ENCODE assay signal across 7 mouse cellular contexts in genomic region chrX:103482097-103482451, GRCm38 (mm10).
A peak's percentile ranks its signal among the peaks of the same experiment; 100 is the strongest.
DNase-seq lines count a peak whose midpoint lies in the region; ATAC-seq and TF ChIP-seq lines count a peak whose summit lies in the region.

No protein-coding gene starts in this region.

- 0 out of 2 replicates have a peak overlapping the region, but pooled peaks have one; percentile 33 for H3K4me2 ChIP-seq in lung, embryonic 16.5 days (ENCODE audit: low read depth, low read length)
- H3K4me2 ChIP-seq in forebrain, postnatal 0 days (ENCODE audit: low read depth), result no peak overlapping the region
- H3K4me2 ChIP-seq in limb, embryonic 15.5 days, result no peak overlapping the region
- H3K4me2 ChIP-seq in neural tube, embryonic 15.5 days, result peak overlapping the region; percentile 46

- 65% methylated on average over 24 of the region's 24 CpGs for WGBS in lung, embryonic 16.5 days
- WGBS in forebrain, postnatal 0 days, result 70% methylated on average over 24 of the region's 24 CpGs
- 73% methylated on average over 24 of the region's 24 CpGs for WGBS in limb, embryonic 15.5 days
- 64% methylated on average over 24 of the region's 24 CpGs for WGBS in neural tube, embryonic 15.5 days

- ATAC-seq in lung, embryonic 16.5 days (ENCODE audit: low read depth), result no peak
- peak; percentile 30; the same call in 1 of the 2 replicates for ATAC-seq in forebrain, postnatal 0 days
- ATAC-seq in limb, embryonic 15.5 days (ENCODE audit: insufficient number of reproducible peaks, low FRiP score, low TSS enrichment, low read depth), result no peak
- ATAC-seq in neural tube, embryonic 15.5 days (ENCODE audit: low FRiP score), result peak; percentile 43; the same call in 1 of the 2 replicates

- peaks cover 2% of the 10 kb centered on the region for H3K36me3 ChIP-seq in lung, embryonic 16.5 days (ENCODE audit: control insufficient read depth, insufficient read depth, low read length)
- no peaks in the 10 kb centered on the region for H3K36me3 ChIP-seq in forebrain, postnatal 0 days (ENCODE audit: insufficient read depth)
- H3K36me3 ChIP-seq in limb, embryonic 15.5 days, result no peaks in the 10 kb centered on the region
- no peaks in the 10 kb centered on the region for H3K36me3 ChIP-seq in neural tube, embryonic 15.5 days

- no peaks in the 10 kb centered on the region for H3K9me3 ChIP-seq in lung, embryonic 16.5 days (ENCODE audit: control insufficient read depth, low read length)
- no peaks in the 10 kb centered on the region for H3K9me3 ChIP-seq in forebrain, postnatal 0 days (ENCODE audit: low read length)
- H3K9me3 ChIP-seq in limb, embryonic 15.5 days, result no peaks in the 10 kb centered on the region
- no peaks in the 10 kb centered on the region for H3K9me3 ChIP-seq in neural tube, embryonic 15.5 days (replicated peaks)

- H3K27ac ChIP-seq in lung, embryonic 16.5 days (ENCODE audit: low read length), result peak overlapping the region; percentile 83
- peak overlapping the region; percentile 81 for H3K27ac ChIP-seq in forebrain, postnatal 0 days (ENCODE audit: low read depth, low read length)
- peak overlapping the region; percentile 78 for H3K27ac ChIP-seq in limb, embryonic 15.5 days
- peak overlapping the region; percentile 77 for H3K27ac ChIP-seq in neural tube, embryonic 15.5 days (replicated peaks)

- peak overlapping the region; percentile 68 for H3K9ac ChIP-seq in lung, embryonic 16.5 days (ENCODE audit: low read length)
- peak overlapping the region; percentile 46 for H3K9ac ChIP-seq in forebrain, postnatal 0 days
- peak overlapping the region; percentile 33; the same call in 1 of the 2 replicates for H3K9ac ChIP-seq in limb, embryonic 15.5 days
- peak overlapping the region; percentile 40 for H3K9ac ChIP-seq in neural tube, embryonic 15.5 days (replicated peaks)

- peak overlapping the region; percentile 55 for H3K4me3 ChIP-seq in lung, embryonic 16.5 days (ENCODE audit: low read length)
- H3K4me3 ChIP-seq in forebrain, postnatal 0 days (ENCODE audit: low read depth, low read length), result peak overlapping the region; percentile 41
- peak overlapping the region; percentile 44 for H3K4me3 ChIP-seq in limb, embryonic 15.5 days
- peak overlapping the region; percentile 46 for H3K4me3 ChIP-seq in neural tube, embryonic 15.5 days (replicated peaks)

- DNase-seq in lung, postnatal 4 days, result no peak
- DNase-seq in forebrain, postnatal 0 days, result no peak
- DNase-seq in frontal cortex, postnatal 14 days (ENCODE audit: low spot score in 2 of 2), result no peak
- DNase-seq in layer of hippocampus, adult 18-20 months (ENCODE audit: low spot score in 2 of 2), result no peak

- H3K27me3 ChIP-seq in lung, embryonic 16.5 days (ENCODE audit: control insufficient read depth, insufficient read depth, low read depth, low read length), result no peaks in the 10 kb centered on the region
- no peaks in the 10 kb centered on the region for H3K27me3 ChIP-seq in forebrain, postnatal 0 days (ENCODE audit: insufficient read depth, low read length)
- no peaks in the 10 kb centered on the region for H3K27me3 ChIP-seq in limb, embryonic 15.5 days
- no peaks in the 10 kb centered on the region for H3K27me3 ChIP-seq in neural tube, embryonic 15.5 days (replicated peaks)

- TF ChIP-seq CTCF in forebrain, postnatal 0 days (IDR thresholded peaks at IDR 0.05; ENCODE audit: low read depth), result no peak

- no peaks in the 10 kb centered on the region for H3K4me1 ChIP-seq in lung, embryonic 16.5 days (replicated peaks; ENCODE audit: control insufficient read depth, insufficient read depth, low read length)
- no peaks in the 10 kb centered on the region for H3K4me1 ChIP-seq in forebrain, postnatal 0 days (ENCODE audit: insufficient read depth)
- no peaks in the 10 kb centered on the region for H3K4me1 ChIP-seq in limb, embryonic 15.5 days
- H3K4me1 ChIP-seq in neural tube, embryonic 15.5 days, result no peaks in the 10 kb centered on the region

Comparison
In these comparisons a context has a peak if more than half of its experiments do, and no peak if none do; other contexts are left out.
1. ATAC-seq: peak in forebrain, postnatal 0 days (single experiment) and neural tube, embryonic 15.5 days (single experiment); none in lung, embryonic 16.5 days (single experiment) and limb, embryonic 15.5 days (single experiment).
2. H3K4me2 ChIP-seq: peak in lung, embryonic 16.5 days (single experiment) and neural tube, embryonic 15.5 days (single experiment); none in forebrain, postnatal 0 days (single experiment) and limb, embryonic 15.5 days (single experiment).
3. Peak in every context shown above with its lines, with median percentiles within 50 percentile points of each other: H3K27ac ChIP-seq, H3K4me3 ChIP-seq and H3K9ac ChIP-seq.